Mouse (Mus musculus) olfactory bulb, adult 2 months (tissue): ENCODE measurements around the gene Fyco1.

Experiments used
- CTCF ChIP-seq: fragments of 200-500 bp; IDR thresholded peaks from 2 replicates; pipeline ENCODE4 v1.5.1; 2012; ENCODE audit warnings: low read depth, mild to moderate bottlenecking, low read length, moderate library complexity; ENCODE audit not compliant: insufficient read depth
- POLR2A ChIP-seq: fragments of 200-500 bp; IDR thresholded peaks from 2 replicates; pipeline ENCODE4 v1.6.1; 2012; ENCODE audit warnings: mild to moderate bottlenecking, low read depth, low read length, moderate library complexity; ENCODE audit not compliant: insufficient read depth

- TF ChIP-seq CTCF (no peak), POLR2A (no peak)
Observed at GRCm38 (mm10) chr9:123856836-123857235, 5.1 kb upstream of the Fyco1 start.
